Mouse (Mus musculus) frontal cortex, postnatal 25 days (tissue): ENCODE results near the gene Akr1c21.
"Not testable (repeated sequence)": the region's sequence is repeated elsewhere in the genome, so short reads cannot be mapped to it uniquely, and the experiment has no call there.

ENCODE experiments used
- DNase-seq, 2 experiments: peaks; one replicate each; pipeline ENCODE4 v3.0.0; 2022; ENCODE audit warnings: low spot score in 2 of 2

The Akr1c21 gene

GRCm38 (mm10) chr13:4573871-4574270 is at the start of gene Akr1c21:
Gene Akr1c21, plus strand, starts transcription at chr13:4574075.
- no peak for DNase-seq

GRCm38 (mm10) chr13:4559143-4559542 is 14.7 kb upstream of the Akr1c21 start:
- DNase-seq = no peak

GRCm38 (mm10) chr13:4560500-4560899 is 13.4 kb upstream of the Akr1c21 start:
- no peak for DNase-seq

GRCm38 (mm10) chr13:4565996-4566395 is 7.9 kb upstream of the Akr1c21 start:
- no peak for DNase-seq

- DNase-seq = no peak
Measured at GRCm38 (mm10) chr13:4576921-4577320, 3.0 kb downstream of the Akr1c21 start.

GRCm38 (mm10) chr13:4603431-4603830 is 29.6 kb downstream of the Akr1c21 start:
- DNase-seq = not testable (repeated sequence)

GRCm38 (mm10) chr13:4606821-4607220 is 32.9 kb downstream of the Akr1c21 start:
- no peak for DNase-seq

GRCm38 (mm10) chr13:4608530-4608929 is 34.7 kb downstream of the Akr1c21 start:
- no peak for DNase-seq

GRCm38 (mm10) chr13:4608961-4609409 is 35.1 kb downstream of the Akr1c21 start, which contains the start of gene Akr1e1:
Gene Akr1e1, minus strand, starts transcription at chr13:4609174.
- DNase-seq = peak; percentile 76 to 85

- DNase-seq = no peak
Measured at GRCm38 (mm10) chr13:4610902-4611301, 37.0 kb downstream of the Akr1c21 start.
